Mouse (Mus musculus) monocyte, adult 5-6 weeks (primary cell): ENCODE data around the gene Runx2. TPM values are rescaled to one million over a fixed set of nuclear protein-coding genes. Genes with fewer than 3 reads are reported as not detected.
A peak's percentile ranks its signal among the peaks of the same experiment; 100 is the strongest.

Experiments
- ATAC-seq: fragments of 153-309, 156-312 bp; replicated peaks from 2 replicates; pipeline ENCODE4 v1.8.0; 2017; ENCODE audit warnings: mild to moderate bottlenecking; ENCODE audit not compliant: low TSS enrichment, insufficient number of reproducible peaks, severe bottlenecking, poor library complexity, low FRiP score
- total RNA-seq: library from RNA; stranded (forward); fragments of 200-1000, 200-491, 200-594 nt; gene quantifications from 3 replicates; pipeline ENCODE4 v1.2.3, GENCODE M21; 2017

The Runx2 gene
- total RNA-seq: 14.8 to 50.7 TPM (median 16.8 TPM) in 3 replicates

- no peak for ATAC-seq
Observed at GRCm38 (mm10) chr17:44814508-44815175, at the start of gene Runx2. Gene Runx2, minus strand, starts transcription at chr17:44814797.

GRCm38 (mm10) chr17:44863165-44863564, 48.6 kb upstream of the Runx2 start:
- ATAC-seq: no peak

DNA sequence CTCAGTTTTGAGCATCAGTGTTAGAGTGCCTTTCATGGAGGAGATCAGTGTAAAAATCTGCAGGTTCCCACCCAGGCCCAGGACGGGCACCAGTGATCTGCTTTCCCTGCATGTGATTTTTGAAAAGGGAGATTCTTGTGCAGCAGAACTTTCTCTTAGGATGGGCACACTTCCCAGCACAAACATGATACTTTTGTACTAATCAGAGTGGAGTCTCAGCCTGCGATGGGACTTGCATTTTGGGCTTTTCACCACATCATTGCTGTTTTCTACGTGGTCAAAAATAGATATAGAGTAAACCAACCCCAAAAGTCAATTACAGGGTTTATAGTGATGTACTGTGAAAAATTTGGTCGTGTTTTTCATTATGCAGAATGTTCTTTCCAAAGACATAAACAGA, 27.6 kb upstream of the Runx2 start:
- no peak for ATAC-seq

GRCm38 (mm10) chr17:44831201-44831600, 16.6 kb upstream of the Runx2 start:
- no peak for ATAC-seq

DNA sequence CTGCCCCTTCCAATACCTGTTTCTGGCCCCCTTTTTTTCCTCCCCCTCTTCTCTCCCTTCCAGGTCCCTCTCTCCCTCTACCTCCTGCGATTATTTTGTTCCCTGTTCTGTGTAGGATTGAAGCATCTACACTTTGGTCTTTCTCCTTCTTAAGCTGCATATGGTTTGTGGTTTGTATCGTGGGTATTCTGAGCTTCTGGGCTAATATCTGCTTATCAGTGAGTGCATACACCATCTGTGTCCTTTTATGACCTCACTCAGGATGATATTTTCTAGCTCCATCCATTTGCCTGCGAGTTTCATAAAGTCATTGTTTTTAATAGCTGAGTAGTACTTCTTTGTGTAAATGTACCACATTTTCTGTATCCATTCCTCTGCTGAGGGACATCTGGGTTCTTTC, 15.0 kb upstream of the Runx2 start:
- no peak for ATAC-seq

DNA sequence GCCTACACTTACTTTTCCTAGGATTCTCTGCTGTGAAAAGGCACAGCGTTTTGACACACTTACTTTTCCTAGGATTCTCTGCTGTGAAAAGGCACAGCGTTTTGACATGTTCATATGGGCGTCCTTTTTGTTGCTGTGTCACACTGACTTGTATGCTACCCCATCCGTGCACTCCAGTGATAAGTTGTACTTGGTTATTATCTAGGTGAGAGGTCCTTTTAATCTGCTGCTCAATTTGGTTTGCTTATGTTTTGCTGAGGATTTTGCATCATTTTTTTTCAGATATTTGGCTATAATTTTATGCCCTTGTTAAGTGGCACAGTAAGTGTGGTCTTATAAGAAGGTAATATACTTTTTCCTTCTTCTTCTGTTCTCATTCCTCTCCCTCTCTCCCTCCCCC, 13.4 kb upstream of the Runx2 start:
- no peak for ATAC-seq

- no peak for ATAC-seq
Observed at GRCm38 (mm10) chr17:44827124-44827523, 12.5 kb upstream of the Runx2 start.

DNA sequence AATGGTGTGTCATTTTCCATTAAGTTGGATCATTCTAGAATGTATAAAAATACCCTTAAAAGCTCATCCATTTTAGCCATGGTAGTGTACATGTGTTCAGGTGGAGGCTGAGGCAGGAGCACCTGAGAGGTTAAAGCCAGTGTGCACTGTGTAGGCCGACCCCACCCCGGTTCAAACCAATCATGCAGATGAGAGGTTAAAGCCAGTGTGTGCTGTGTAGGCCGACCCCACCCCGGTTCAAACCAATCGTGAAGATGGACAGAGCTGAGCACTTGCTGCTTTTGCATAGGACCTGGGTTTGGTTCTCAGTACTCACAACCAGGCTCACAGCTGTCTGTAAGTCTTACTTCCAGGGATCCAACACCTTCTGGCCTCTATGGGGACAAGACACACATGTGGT, 7.3 kb upstream of the Runx2 start:
- no peak for ATAC-seq

GRCm38 (mm10) chr17:44819816-44820215, 5.2 kb upstream of the Runx2 start:
- no peak for ATAC-seq

DNA sequence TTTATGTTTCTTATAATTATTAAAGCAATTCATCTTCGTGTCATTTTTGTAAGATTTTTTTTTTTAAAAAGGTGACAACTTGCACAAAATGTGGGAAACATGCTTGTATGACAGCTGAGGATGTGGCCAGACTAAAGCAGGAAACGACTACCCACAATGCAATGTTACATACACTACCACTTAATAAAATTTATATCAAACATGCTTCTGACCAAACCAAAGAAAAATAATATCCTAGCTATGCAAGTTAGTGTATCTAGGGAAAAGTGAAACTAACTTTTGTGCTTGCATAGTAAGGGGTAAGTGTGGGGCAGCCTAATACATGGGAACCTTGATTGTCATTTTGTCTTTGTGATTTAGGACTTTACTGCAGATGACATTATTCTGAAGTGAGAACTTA, 4.2 kb upstream of the Runx2 start:
- no peak for ATAC-seq

- ATAC-seq: no peak
Observed at GRCm38 (mm10) chr17:44807031-44807430, 7.6 kb downstream of the Runx2 start.

DNA sequence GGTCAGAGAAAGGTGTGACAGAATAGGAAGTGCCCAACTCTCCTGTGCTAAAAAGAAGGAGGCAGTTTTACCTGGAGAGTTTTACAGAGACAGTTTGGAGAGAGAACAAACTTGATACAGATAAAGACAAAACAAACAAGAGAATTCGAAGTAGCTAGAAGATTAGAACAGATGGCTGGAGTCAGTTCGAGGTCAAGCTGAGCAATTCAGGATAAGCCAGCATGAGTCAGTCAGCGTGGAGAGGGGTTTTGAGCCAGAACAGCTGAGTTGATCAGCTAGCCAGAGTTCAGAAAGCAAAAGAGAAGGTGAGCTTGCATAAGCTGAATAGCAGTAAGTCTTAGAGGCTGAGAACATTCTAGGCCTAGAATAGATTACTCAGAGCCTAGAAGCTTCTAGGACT, 17.3 kb downstream of the Runx2 start:
- no peak for ATAC-seq

GRCm38 (mm10) chr17:44792218-44792917, 22.2 kb downstream of the Runx2 start:
- no peak for ATAC-seq

DNA sequence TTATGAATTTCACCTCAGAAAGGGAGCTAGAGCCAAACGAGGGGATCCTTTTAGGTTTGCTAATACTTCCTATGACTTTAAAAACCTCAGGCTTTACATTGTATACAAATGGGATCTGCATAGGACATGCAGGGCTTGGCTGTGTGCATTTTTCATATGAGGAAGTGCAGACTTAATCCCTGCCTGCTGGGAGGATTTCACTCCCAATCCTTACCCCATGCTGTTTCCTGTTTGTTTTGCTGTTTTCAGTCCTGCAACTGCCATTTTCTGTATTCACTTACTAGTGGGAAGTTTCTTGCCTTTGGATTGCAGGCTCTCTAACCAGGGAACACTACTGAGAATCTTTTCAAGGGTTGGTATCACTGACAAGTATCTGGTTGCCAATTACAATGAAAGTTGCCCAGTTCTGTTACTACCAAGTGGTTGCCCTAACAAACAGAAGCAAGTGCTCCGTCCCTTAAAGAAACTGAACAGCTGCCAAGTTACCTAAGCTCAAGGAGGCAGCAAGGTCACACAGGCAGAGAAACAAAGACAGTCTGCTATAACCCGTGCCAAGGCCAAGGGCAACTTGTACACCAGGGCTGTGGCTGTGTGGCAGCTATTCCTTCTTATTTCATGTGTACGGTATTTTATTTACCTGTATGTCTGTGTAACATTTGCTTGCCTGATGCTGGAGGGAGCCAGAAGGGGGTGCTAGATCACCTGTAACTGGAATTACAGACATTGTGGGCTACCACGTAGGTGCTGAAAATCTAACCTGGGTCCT, 25.4 kb downstream of the Runx2 start:
- no peak for ATAC-seq

DNA sequence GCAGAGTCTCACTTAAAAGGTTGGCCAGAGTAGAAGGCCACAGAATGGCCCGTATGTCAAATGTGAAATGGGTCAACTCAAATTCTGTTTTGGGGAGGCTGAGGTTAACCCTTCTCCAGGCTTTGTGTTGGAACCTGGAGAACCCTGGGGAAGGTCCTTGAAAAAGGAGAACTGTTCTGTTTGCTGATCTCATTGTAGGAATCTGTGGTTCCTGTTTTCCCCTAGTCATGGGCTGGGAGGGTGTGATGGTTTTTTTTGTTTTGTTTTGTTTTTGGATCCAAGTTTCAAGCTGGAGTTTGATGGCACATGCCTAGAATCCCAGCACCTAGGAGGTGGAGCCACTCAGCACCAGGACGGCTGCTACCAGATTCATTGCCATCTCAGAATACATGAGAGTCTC, 31.5 kb downstream of the Runx2 start:
- ATAC-seq: peak; percentile 70

DNA sequence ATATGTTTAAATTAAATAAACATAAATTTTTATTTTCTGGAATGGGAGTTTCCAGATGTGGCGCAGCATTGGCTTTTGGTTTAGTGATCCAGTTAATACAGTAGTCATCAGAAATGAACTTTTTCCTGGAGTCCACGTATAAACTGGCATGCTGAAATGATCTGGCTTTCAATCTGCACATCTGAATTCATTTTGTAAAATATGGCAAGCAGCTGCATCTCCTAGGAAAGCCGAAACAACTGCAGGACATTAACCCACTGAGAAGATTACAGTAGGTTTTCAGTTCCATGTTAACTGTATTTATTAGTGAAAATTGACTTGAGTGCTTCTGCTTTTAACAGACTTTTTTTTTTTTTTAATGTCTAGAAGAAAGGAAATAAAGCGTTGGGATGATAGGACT, 32.2 kb downstream of the Runx2 start:
- no peak for ATAC-seq

DNA sequence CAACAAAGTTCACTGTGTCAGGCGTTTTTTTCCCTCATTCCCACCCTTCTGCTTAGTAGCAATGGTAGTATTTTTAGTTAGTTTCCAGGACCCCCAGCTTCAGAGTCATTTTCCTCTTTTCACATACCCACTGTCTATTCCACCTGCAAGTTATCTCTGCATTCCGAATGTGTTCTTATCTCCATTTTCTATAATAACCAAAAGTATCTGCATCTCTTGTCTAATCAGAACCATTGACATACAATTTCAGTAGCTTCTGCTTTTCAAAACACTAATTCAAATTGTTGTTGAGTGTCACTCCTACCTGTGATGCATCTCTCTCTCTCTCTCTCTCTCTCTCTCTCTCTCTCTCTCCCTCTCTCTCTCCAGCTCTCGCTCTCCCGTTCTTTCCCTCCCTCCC, 34.2 kb downstream of the Runx2 start:
- no peak for ATAC-seq

- no peak for ATAC-seq
Observed at GRCm38 (mm10) chr17:44778141-44778540, 36.5 kb downstream of the Runx2 start.

DNA sequence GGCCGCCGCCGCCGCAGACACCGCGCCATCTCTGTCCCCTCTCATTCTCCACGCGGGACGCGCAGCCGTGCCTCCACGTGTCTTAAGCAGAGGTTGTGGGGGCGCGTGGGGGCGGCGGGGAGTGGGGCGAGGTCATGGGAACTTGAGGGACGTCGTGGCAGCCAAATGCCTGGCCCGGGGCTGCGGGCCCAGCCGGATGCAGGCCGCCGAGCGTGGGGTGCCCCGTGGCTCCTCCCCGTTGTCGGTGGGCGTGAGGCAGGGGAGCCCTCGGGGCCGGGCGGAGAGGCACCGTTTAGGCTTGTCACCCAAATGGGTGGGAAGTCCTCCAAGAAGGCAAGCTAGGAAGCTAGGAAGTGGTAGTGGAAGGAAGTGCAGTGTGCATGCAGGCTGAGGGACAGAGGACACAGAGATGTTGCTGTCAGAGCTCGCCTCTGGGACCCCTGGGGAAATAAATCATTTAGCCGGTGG, 37.2 kb downstream of the Runx2 start:
- peak; percentile 61 for ATAC-seq
